Mouse (Mus musculus) MEL (cell line): ENCODE measurements around the gene Phkg1. TPM values are rescaled to one million over a fixed set of nuclear protein-coding genes. Genes with fewer than 3 reads are reported as not detected.
A peak's percentile ranks its signal among the peaks of the same experiment; 100 is the strongest.

ENCODE experiments used
- DNase-seq: peaks from one replicate; pipeline ENCODE4 v3.0.0; 2011; ENCODE audit warnings: low read depth, low spot score
- H3K27ac ChIP-seq: 2 replicates; pipeline ENCODE4 v1.5.1; 2012; ENCODE audit warnings: low read depth, mild to moderate bottlenecking, control low read depth, low read length, moderate library complexity; ENCODE audit not compliant: control insufficient read depth
- H3K27me3 ChIP-seq, 2 experiments: fragments of 150-350 bp in 1 of 2; sonication (generic) in 1 of 2; 2 replicates each; pipeline ENCODE4 v1.6.1; 2012; ENCODE audit warnings: low read length in 2 of 2, mild to moderate bottlenecking in 2 of 2, improper control_type of control experiment in 1 of 2, moderate library complexity in 1 of 2; ENCODE audit not compliant: insufficient read depth in 2 of 2, control insufficient read depth in 1 of 2
- H3K36me3 ChIP-seq, 2 experiments: 2 replicates each; pipeline ENCODE4 v1.6.1; 2012 to 2014; ENCODE audit warnings: low read length in 2 of 2, improper control_type of control experiment in 1 of 2, inconsistent platforms in 1 of 2, mild to moderate bottlenecking in 1 of 2; ENCODE audit not compliant: insufficient read depth in 2 of 2, control insufficient read depth in 1 of 2
- H3K4me1 ChIP-seq, 2 experiments: fragments of 150-350 bp in 1 of 2; sonication (generic) in 1 of 2; 2 replicates each; pipeline ENCODE4 v1.6.1; 2012; ENCODE audit warnings: low read length in 2 of 2, improper control_type of control experiment in 1 of 2, mild to moderate bottlenecking in 1 of 2; ENCODE audit not compliant: insufficient read depth in 2 of 2, control insufficient read depth in 1 of 2
- H3K4me3 ChIP-seq, 2 experiments: fragments of 150-350 bp in 1 of 2; sonication (generic) in 1 of 2; 2 replicates each; pipeline ENCODE4 v1.5.1; 2012; ENCODE audit warnings: low read depth in 2 of 2, low read length in 2 of 2, mild to moderate bottlenecking in 2 of 2, moderate library complexity in 2 of 2, control low read depth in 1 of 2, improper control_type of control experiment in 1 of 2; ENCODE audit not compliant: control insufficient read depth in 1 of 2, insufficient read depth in 1 of 2
- H3K79me2 ChIP-seq: 2 replicates; pipeline ENCODE4 v1.6.1; 2012; ENCODE audit warnings: mild to moderate bottlenecking, low read length, moderate library complexity; ENCODE audit not compliant: control insufficient read depth, poor library complexity, insufficient read depth
- H3K9ac ChIP-seq: 2 replicates; pipeline ENCODE4 v1.6.1; 2012; ENCODE audit warnings: low read depth, mild to moderate bottlenecking, control low read depth, low read length, moderate library complexity; ENCODE audit not compliant: control insufficient read depth, poor library complexity, severe bottlenecking
- H3K9me3 ChIP-seq: fragments of 150-350 bp; sonication (generic); replicated peaks from 2 replicates; pipeline ENCODE4 v1.6.1; 2012; ENCODE audit warnings: mild to moderate bottlenecking, low read length, improper control_type of control experiment, moderate library complexity; ENCODE audit not compliant: insufficient read depth
- CHD1 ChIP-seq: IDR thresholded peaks from 2 replicates; pipeline ENCODE4 v1.6.1; 2012; ENCODE audit warnings: low read depth, mild to moderate bottlenecking, inconsistent platforms, low read length, improper control_type of control experiment
- EP300 ChIP-seq, 2 experiments: IDR thresholded peaks; 2 replicates each; pipeline ENCODE4 v1.6.1; 2011; ENCODE audit warnings: improper control_type of control experiment in 2 of 2, low read length in 2 of 2, low read depth in 1 of 2, mild to moderate bottlenecking in 1 of 2
- ETS1 ChIP-seq: IDR thresholded peaks from 2 replicates; pipeline ENCODE4 v1.6.1; 2012; ENCODE audit warnings: low read depth, mild to moderate bottlenecking, inconsistent platforms, low read length, improper control_type of control experiment, moderate library complexity
- JUND ChIP-seq: IDR thresholded peaks from 2 replicates; pipeline ENCODE4 v1.6.1; 2011; ENCODE audit warnings: low read depth, mild to moderate bottlenecking, improper control_type of control experiment, low read length
- MAFK ChIP-seq: IDR thresholded peaks from 2 replicates; pipeline ENCODE4 v1.6.1; 2011; ENCODE audit warnings: low read depth, mild to moderate bottlenecking, low read length, improper control_type of control experiment, borderline replicate concordance
- MEF2A ChIP-seq: IDR thresholded peaks from 2 replicates; pipeline ENCODE4 v1.6.1; 2014; ENCODE audit warnings: low read depth, mild to moderate bottlenecking, inconsistent platforms, low read length, improper control_type of control experiment; ENCODE audit not compliant: poor library complexity, insufficient replicate concordance, severe bottlenecking; ENCODE audit errors: extremely low read depth
- MYB ChIP-seq: IDR thresholded peaks from 2 replicates; pipeline ENCODE4 v1.6.1; 2011; ENCODE audit warnings: mild to moderate bottlenecking, low read depth, low read length, improper control_type of control experiment
- MYC ChIP-seq: IDR thresholded peaks from 2 replicates; pipeline ENCODE4 v1.6.1; 2011; ENCODE audit warnings: low read depth, mild to moderate bottlenecking, low read length, improper control_type of control experiment, moderate library complexity
- NELFE ChIP-seq: IDR thresholded peaks from 2 replicates; pipeline ENCODE4 v1.6.1; 2011; ENCODE audit warnings: low read depth, low read length, improper control_type of control experiment
- POLR2A ChIP-seq, 2 experiments: IDR thresholded peaks; 2 replicates each; pipeline ENCODE4 v1.6.1; 2011 to 2012; ENCODE audit warnings: low read length in 2 of 2, mild to moderate bottlenecking in 2 of 2, control low read depth in 1 of 2, improper control_type of control experiment in 1 of 2, low read depth in 1 of 2, moderate library complexity in 1 of 2; ENCODE audit not compliant: control insufficient read depth in 1 of 2, insufficient read depth in 1 of 2, poor library complexity in 1 of 2
- RAD21 ChIP-seq: IDR thresholded peaks from 2 replicates; pipeline ENCODE4 v1.6.1; 2011; ENCODE audit warnings: mild to moderate bottlenecking, low read depth, low read length, improper control_type of control experiment
- SIN3A ChIP-seq: IDR thresholded peaks from 2 replicates; pipeline ENCODE4 v1.6.1; 2012; ENCODE audit warnings: low read length, improper control_type of control experiment, inconsistent platforms
- TBP ChIP-seq: IDR thresholded peaks from 2 replicates; pipeline ENCODE4 v1.8.0; 2011; ENCODE audit warnings: low read depth, low read length, improper control_type of control experiment
- TCF12 ChIP-seq: IDR thresholded peaks from 2 replicates; pipeline ENCODE4 v1.6.1; 2014; ENCODE audit warnings: low read depth, mild to moderate bottlenecking, inconsistent platforms, low read length, improper control_type of control experiment, moderate library complexity
- USF2 ChIP-seq, 2 experiments: IDR thresholded peaks; 2 replicates each; pipeline ENCODE4 v1.6.1; 2011 to 2012; ENCODE audit warnings: improper control_type of control experiment in 2 of 2, low read length in 2 of 2, borderline replicate concordance in 1 of 2, inconsistent platforms in 1 of 2, low read depth in 1 of 2, mild to moderate bottlenecking in 1 of 2; ENCODE audit not compliant: insufficient read depth in 1 of 2
- ZC3H11A ChIP-seq: IDR thresholded peaks from 2 replicates; pipeline ENCODE4 v1.6.1; 2012; ENCODE audit warnings: low read depth, mild to moderate bottlenecking, inconsistent platforms, low read length, improper control_type of control experiment
- ZMIZ1 ChIP-seq: IDR thresholded peaks from 2 replicates; pipeline ENCODE4 v1.6.1; 2012; ENCODE audit warnings: low read depth, mild to moderate bottlenecking, inconsistent platforms, low read length, improper control_type of control experiment, moderate library complexity
- polyA plus RNA-seq, 2 experiments: library from polyadenylated mRNA; stranded (reverse) in 1 of 2; unstranded in 1 of 2; fragments of >175 nt in 1 of 2; fragments of >200 nt in 1 of 2; gene quantifications; 2 replicates each; pipeline versions ENCODE4 v1.2.1 to v1.2.4; 2012; ENCODE audit warnings: low replicate concordance in 2 of 2, low read depth in 1 of 2; ENCODE audit not compliant: insufficient read length in 2 of 2, insufficient read depth in 1 of 2, missing spikeins in 1 of 2
- total RNA-seq: library from RNA; depleted of rRNA; stranded (reverse); fragments of 300-350 nt; gene quantifications from 2 replicates; pipeline ENCODE4 v1.2.3, GENCODE M21; 2012; rRNA removed

Phkg1 gene
- 0.26 and 0.62 TPM in 2 replicates for total RNA-seq
- under 1 TPM in 1 of 2 experiments, not detected in 1; 0.72 TPM for polyA plus RNA-seq

DNA sequence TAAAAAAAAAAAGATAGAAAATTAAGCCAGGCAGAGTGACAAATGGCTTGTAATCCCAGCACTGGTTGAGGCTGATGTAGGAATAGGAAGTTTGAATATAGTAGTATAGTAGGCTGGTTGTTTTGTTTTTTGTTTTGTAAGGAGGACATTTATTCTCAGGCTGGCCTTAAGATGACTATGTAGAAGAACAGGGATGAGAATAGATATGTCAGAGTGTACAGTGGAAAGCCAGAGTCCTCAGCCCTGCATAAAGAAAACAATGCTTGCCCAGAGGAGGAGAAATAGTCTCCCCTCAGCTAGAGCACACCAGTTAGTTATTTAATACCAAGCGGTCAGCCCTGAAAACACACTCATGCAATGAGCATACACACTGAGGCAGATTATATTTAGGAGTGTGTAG lies at the start of gene Phkg1:
Phkg1 (minus strand) TSS at position 101 of the 400 bp plus-strand sequence.
- no peak for TF ChIP-seq CHD1
- no peak for TF ChIP-seq MEF2A
- no peak for TF ChIP-seq JUND
- TF ChIP-seq POLR2A (IDR thresholded peaks at IDR 0.05; ENCODE audit: control insufficient read depth in 1 of 2, insufficient read depth in 1 of 2, low read depth in 1 of 2, low read length in 2 of 2, poor library complexity in 1 of 2): no peak
- TF ChIP-seq EP300 (IDR thresholded peaks at IDR 0.05; ENCODE audit: low read depth in 1 of 2, low read length in 2 of 2): no peak
- TF ChIP-seq USF2 (IDR thresholded peaks at IDR 0.05; ENCODE audit: borderline replicate concordance in 1 of 2, insufficient read depth in 1 of 2, low read depth in 1 of 2, low read length in 2 of 2): no peak
- no peak for TF ChIP-seq MAFK
- no peak for TF ChIP-seq RAD21
- no peak for TF ChIP-seq TBP
- TF ChIP-seq TCF12: no peak
- no peak for TF ChIP-seq ZC3H11A
- H3K4me1 ChIP-seq: peaks cover 0 to 5% of the 10 kb centered on the region in 2 experiments; a peak in 1 of 4 replicates

DNA sequence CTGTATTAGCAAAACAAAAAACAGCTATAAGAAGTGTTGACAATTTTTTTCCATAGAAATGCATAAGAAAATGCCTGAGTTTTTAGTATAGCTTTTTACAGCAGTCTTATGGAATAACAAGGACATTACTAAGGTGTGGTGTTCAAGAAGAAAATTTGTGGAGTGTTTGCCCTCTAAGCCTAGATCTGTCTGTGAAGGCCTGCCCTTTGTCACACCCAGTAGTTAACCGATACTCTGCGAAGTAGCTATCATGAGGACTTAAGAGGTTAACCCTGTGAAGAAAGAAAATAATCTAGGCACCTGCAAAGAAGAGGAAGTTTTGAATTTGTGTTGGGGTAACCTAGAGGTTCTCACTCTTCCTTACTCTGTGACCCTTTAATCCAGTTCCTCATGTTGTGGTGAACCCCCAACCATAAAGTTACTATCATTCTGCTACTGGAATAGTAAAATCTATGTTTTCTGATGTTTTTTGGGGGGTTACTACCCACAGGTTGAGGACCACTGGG lies 49.2 kb upstream of the Phkg1 start:
- Histone ChIP-seq H3K9me3 (no peaks in the 10 kb centered on the region), H3K79me2 (peaks cover 46% of the 10 kb centered on the region), H3K36me3 (peaks cover 6 to 47% of the 10 kb centered on the region in 2 experiments), H3K27ac (no peak overlapping the region; the same call in 1 of the 2 replicates), H3K4me1 (peaks cover 16 to 33% of the 10 kb centered on the region in 2 experiments), H3K9ac (no peak overlapping the region), H3K27me3 (no peaks in the 10 kb centered on the region), H3K4me3 (no peak overlapping the region)
- DNase-seq: peak; percentile 61
- TF ChIP-seq MYC: 0 out of 2 replicates have a peak, but pooled peaks have one; percentile 17
- TF ChIP-seq NELFE: no peak
- TF ChIP-seq EP300 (IDR thresholded peaks at IDR 0.05; ENCODE audit: low read depth in 1 of 2, low read length in 2 of 2): peak; percentile 13 to 35; a peak in 1 of 4 replicates
- TF ChIP-seq SIN3A: peak; percentile 69
- no peak for TF ChIP-seq ZMIZ1
- no peak for TF ChIP-seq MYB
- TF ChIP-seq ETS1: peak; percentile 41; the same call in 1 of the 2 replicates
- peak; percentile 33; the same call in 1 of the 2 replicates for TF ChIP-seq TCF12

More for the DNA sequence above, at the start of gene Phkg1:
- Histone ChIP-seq H3K9me3 (no peaks in the 10 kb centered on the region), H3K79me2 (no peaks in the 10 kb centered on the region), H3K27me3 (no peaks in the 10 kb centered on the region), H3K27ac (no peak within 1 kb of the TSS), H3K9ac (no peak within 1 kb of the TSS), H3K4me3 (no peak within 1 kb of the TSS), H3K36me3 (peaks cover 0 to 9% of the 10 kb centered on the region in 2 experiments; a peak in 2 of 4 replicates)
- DNase-seq: no peak
